Mouse (Mus musculus): Measurements from ENCODE around the gene Kcnmb3. TPM values are rescaled to one million over a fixed set of nuclear protein-coding genes. Genes with fewer than 3 reads are reported as not detected.

The Kcnmb3 gene
- 0.14 TPM in 1 of 2 replicates, not detected in the other for polyA plus RNA-seq (2015; fragmentation: Nextera tagmentation; extraction: Ambion mirVana)

- Histone ChIP-seq H3K4me3 (ENCODE audit: low read length) (no peak within 1 kb of the TSS), H3K27ac (ENCODE audit: low read depth, low read length) (no peak within 1 kb of the TSS), H3K9me3 (ENCODE audit: control insufficient read depth, low read length) (no peaks in the 10 kb centered on the region), H3K9ac (ENCODE audit: low read depth, low read length) (no peak within 1 kb of the TSS), H3K27me3 (replicated peaks; ENCODE audit: control insufficient read depth, insufficient read depth, low read length) (no peaks in the 10 kb centered on the region), H3K4me1 (ENCODE audit: control insufficient read depth, insufficient read depth, low read depth, low read length) (no peaks in the 10 kb centered on the region), H3K36me3 (ENCODE audit: control insufficient read depth, insufficient read depth, low read length) (no peaks in the 10 kb centered on the region), H3K4me2 (ENCODE audit: low read length) (no peak within 1 kb of the TSS)
- WGBS: 89% methylated on average over 11 of the region's 11 CpGs
- ATAC-seq: no peak
Observed at GRCm38 (mm10) chr3:32492097-32493090, at the start of gene Kcnmb3. Gene Kcnmb3, minus strand, starts transcription at chr3:32492231.

- Histone ChIP-seq H3K9me3 (ENCODE audit: control insufficient read depth, low read length) (no peaks in the 10 kb centered on the region), H3K27me3 (replicated peaks; ENCODE audit: control insufficient read depth, insufficient read depth, low read length) (no peaks in the 10 kb centered on the region), H3K4me3 (ENCODE audit: low read length) (no peak overlapping the region), H3K4me1 (ENCODE audit: control insufficient read depth, insufficient read depth, low read depth, low read length) (no peaks in the 10 kb centered on the region), H3K9ac (ENCODE audit: low read depth, low read length) (no peak overlapping the region), H3K27ac (ENCODE audit: low read depth, low read length) (no peak overlapping the region), H3K4me2 (ENCODE audit: low read length) (no peak overlapping the region), H3K36me3 (ENCODE audit: control insufficient read depth, insufficient read depth, low read length) (peaks cover 9% of the 10 kb centered on the region; the same call in 1 of the 2 replicates)
- no peak for ATAC-seq
- 97% methylated on average over 5 of the region's 5 CpGs for WGBS
Observed at GRCm38 (mm10) chr3:32538091-32538490, 46.1 kb upstream of the Kcnmb3 start.

- Histone ChIP-seq H3K4me2 (ENCODE audit: low read length) (no peak overlapping the region), H3K4me1 (ENCODE audit: control insufficient read depth, insufficient read depth, low read depth, low read length) (no peaks in the 10 kb centered on the region), H3K4me3 (ENCODE audit: low read length) (no peak overlapping the region), H3K27me3 (replicated peaks; ENCODE audit: control insufficient read depth, insufficient read depth, low read length) (no peaks in the 10 kb centered on the region), H3K27ac (ENCODE audit: low read depth, low read length) (no peak overlapping the region), H3K9me3 (ENCODE audit: control insufficient read depth, low read length) (no peaks in the 10 kb centered on the region), H3K9ac (ENCODE audit: low read depth, low read length) (no peak overlapping the region), H3K36me3 (ENCODE audit: control insufficient read depth, insufficient read depth, low read length) (peaks cover 9% of the 10 kb centered on the region; the same call in 1 of the 2 replicates)
- ATAC-seq: peak; percentile 79; the same call in 1 of the 2 replicates
- WGBS: 33% methylated on average over 1 of the region's 1 CpGs
Observed at GRCm38 (mm10) chr3:32537556-32537955, 45.5 kb upstream of the Kcnmb3 start.

- Histone ChIP-seq H3K27ac (ENCODE audit: low read depth, low read length) (no peak overlapping the region), H3K9me3 (ENCODE audit: control insufficient read depth, low read length) (no peaks in the 10 kb centered on the region), H3K4me1 (ENCODE audit: control insufficient read depth, insufficient read depth, low read depth, low read length) (no peaks in the 10 kb centered on the region), H3K4me3 (ENCODE audit: low read length) (no peak overlapping the region), H3K4me2 (ENCODE audit: low read length) (no peak overlapping the region), H3K27me3 (replicated peaks; ENCODE audit: control insufficient read depth, insufficient read depth, low read length) (no peaks in the 10 kb centered on the region), H3K9ac (ENCODE audit: low read depth, low read length) (no peak overlapping the region), H3K36me3 (ENCODE audit: control insufficient read depth, insufficient read depth, low read length) (peaks cover 9% of the 10 kb centered on the region)
- 86% methylated on average over 1 of the region's 1 CpGs for WGBS
- ATAC-seq: no peak
Observed at GRCm38 (mm10) chr3:32535692-32536091, 43.7 kb upstream of the Kcnmb3 start.

GRCm38 (mm10) chr3:32530041-32530440 lies 38.0 kb upstream of the Kcnmb3 start:
- no peak overlapping the region for H3K27ac ChIP-seq (ENCODE audit: low read depth, low read length)

GRCm38 (mm10) chr3:32529303-32529898 lies 37.4 kb upstream of the Kcnmb3 start, which contains the start of gene Mfn1:
Gene Mfn1, plus strand, starts transcription at chr3:32529465.
- Histone ChIP-seq H3K4me1 (ENCODE audit: control insufficient read depth, insufficient read depth, low read depth, low read length) (peaks cover 5% of the 10 kb centered on the region), H3K9ac (ENCODE audit: low read depth, low read length) (peak within 1 kb of the TSS; percentile 95), H3K27me3 (replicated peaks; ENCODE audit: control insufficient read depth, insufficient read depth, low read length) (no peaks in the 10 kb centered on the region), H3K27ac (ENCODE audit: low read depth, low read length) (peak within 1 kb of the TSS; percentile 86), H3K4me3 (ENCODE audit: low read length) (peak within 1 kb of the TSS; percentile 97), H3K4me2 (ENCODE audit: low read length) (peak within 1 kb of the TSS; percentile 67), H3K36me3 (ENCODE audit: control insufficient read depth, insufficient read depth, low read length) (peaks cover 3% of the 10 kb centered on the region), H3K9me3 (ENCODE audit: control insufficient read depth, low read length) (no peaks in the 10 kb centered on the region)
- 0% methylated on average over 46 of the region's 47 CpGs for WGBS
- peak; percentile 100 for ATAC-seq

More at GRCm38 (mm10) chr3:32530041-32530440, 38.0 kb upstream of the Kcnmb3 start:
- peak overlapping the region; percentile 67 for H3K4me2 ChIP-seq (ENCODE audit: low read length)
- H3K4me1 ChIP-seq (ENCODE audit: control insufficient read depth, insufficient read depth, low read depth, low read length): peaks cover 5% of the 10 kb centered on the region
- H3K9me3 ChIP-seq (ENCODE audit: control insufficient read depth, low read length): no peaks in the 10 kb centered on the region
- H3K4me3 ChIP-seq (ENCODE audit: low read length): peak overlapping the region; percentile 97
- H3K9ac ChIP-seq (ENCODE audit: low read depth, low read length): peak overlapping the region; percentile 95; the same call in 1 of the 2 replicates
- WGBS: 18% methylated on average over 5 of the region's 5 CpGs
- H3K27me3 ChIP-seq (replicated peaks; ENCODE audit: control insufficient read depth, insufficient read depth, low read length): no peaks in the 10 kb centered on the region
- H3K36me3 ChIP-seq (ENCODE audit: control insufficient read depth, insufficient read depth, low read length): peaks cover 6% of the 10 kb centered on the region
- ATAC-seq: no peak

DNA sequence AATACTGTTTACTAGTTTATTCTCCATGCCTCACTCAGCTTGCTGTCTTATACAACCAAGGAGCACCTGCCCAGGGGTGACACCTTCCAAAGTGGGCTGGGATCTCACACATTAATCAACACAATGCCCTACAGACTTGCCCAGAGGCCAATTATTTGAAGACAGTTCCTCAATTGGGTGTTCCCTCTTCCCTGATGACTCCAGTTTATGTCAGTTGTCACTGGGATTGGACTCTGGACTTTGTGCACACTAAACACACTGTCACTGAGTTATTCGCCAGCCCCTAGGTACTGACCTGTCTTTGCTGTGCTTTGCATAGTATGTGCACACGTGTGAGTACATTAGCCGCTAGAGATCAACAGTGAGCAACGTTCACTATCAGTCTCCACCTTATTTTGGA lies 35.1 kb upstream of the Kcnmb3 start:
- H3K4me2 ChIP-seq (ENCODE audit: low read length): no peak overlapping the region
- H3K9ac ChIP-seq (ENCODE audit: low read depth, low read length): no peak overlapping the region
- no peak overlapping the region for H3K27ac ChIP-seq (ENCODE audit: low read depth, low read length)
- no peak for ATAC-seq
- no peak overlapping the region for H3K4me3 ChIP-seq (ENCODE audit: low read length)
- peaks cover 5% of the 10 kb centered on the region for H3K4me1 ChIP-seq (ENCODE audit: control insufficient read depth, insufficient read depth, low read depth, low read length)
- no peaks in the 10 kb centered on the region for H3K9me3 ChIP-seq (ENCODE audit: control insufficient read depth, low read length)
- H3K36me3 ChIP-seq (ENCODE audit: control insufficient read depth, insufficient read depth, low read length): peaks cover 15% of the 10 kb centered on the region
- WGBS: 94% methylated on average over 4 of the region's 4 CpGs
- no peaks in the 10 kb centered on the region for H3K27me3 ChIP-seq (replicated peaks; ENCODE audit: control insufficient read depth, insufficient read depth, low read length)

GRCm38 (mm10) chr3:32513528-32513927 lies 21.5 kb upstream of the Kcnmb3 start:
- H3K36me3 ChIP-seq (ENCODE audit: control insufficient read depth, insufficient read depth, low read length): peaks cover 9% of the 10 kb centered on the region; the same call in 1 of the 2 replicates
- no peak overlapping the region for H3K9ac ChIP-seq (ENCODE audit: low read depth, low read length)
- no peak overlapping the region for H3K4me2 ChIP-seq (ENCODE audit: low read length)
- ATAC-seq: no peak
- H3K27me3 ChIP-seq (replicated peaks; ENCODE audit: control insufficient read depth, insufficient read depth, low read length): no peaks in the 10 kb centered on the region
- H3K27ac ChIP-seq (ENCODE audit: low read depth, low read length): no peak overlapping the region
- no peak overlapping the region for H3K4me3 ChIP-seq (ENCODE audit: low read length)
- H3K9me3 ChIP-seq (ENCODE audit: control insufficient read depth, low read length): no peaks in the 10 kb centered on the region
- H3K4me1 ChIP-seq (ENCODE audit: control insufficient read depth, insufficient read depth, low read depth, low read length): peaks cover 20% of the 10 kb centered on the region
